Mouse (Mus musculus): ENCODE measurements around the gene Egfem1.

Gene Egfem1

GRCm38 (mm10) chr3:29135176-29136064 lies 53.6 kb downstream of the Egfem1 start:
- no peak for DNase-seq (ENCODE audit: low spot score in 2 of 2)

- no peak for DNase-seq (ENCODE audit: low spot score in 2 of 2)
Observed at GRCm38 (mm10) chr3:29136065-29136955, 54.5 kb downstream of the Egfem1 start.

GRCm38 (mm10) chr3:29168401-29168800 lies 86.6 kb downstream of the Egfem1 start:
- no peak for DNase-seq (ENCODE audit: low spot score in 2 of 2)

GRCm38 (mm10) chr3:29169003-29169402 lies 87.2 kb downstream of the Egfem1 start:
- DNase-seq (ENCODE audit: low spot score in 2 of 2): no peak

- no peak for DNase-seq (ENCODE audit: low spot score in 2 of 2)
Observed at GRCm38 (mm10) chr3:29176991-29177390, 95.2 kb downstream of the Egfem1 start.

- DNase-seq (ENCODE audit: low spot score in 2 of 2): no peak
Observed at GRCm38 (mm10) chr3:29182988-29183387, 101.2 kb downstream of the Egfem1 start.

- no peak for DNase-seq (ENCODE audit: low spot score in 2 of 2)
Observed at GRCm38 (mm10) chr3:29183615-29184198, 101.9 kb downstream of the Egfem1 start.

GRCm38 (mm10) chr3:29184486-29185241 lies 102.8 kb downstream of the Egfem1 start:
- DNase-seq (ENCODE audit: low spot score in 2 of 2): no peak

GRCm38 (mm10) chr3:29190263-29190662 lies 108.4 kb downstream of the Egfem1 start:
- DNase-seq (ENCODE audit: low spot score in 2 of 2): no peak

GRCm38 (mm10) chr3:29197727-29198512 lies 116.1 kb downstream of the Egfem1 start:
- DNase-seq (ENCODE audit: low spot score in 2 of 2): no peak

- no peak for DNase-seq (ENCODE audit: low spot score in 2 of 2)
Observed at GRCm38 (mm10) chr3:29200601-29201000, 118.8 kb downstream of the Egfem1 start.

GRCm38 (mm10) chr3:29202536-29202935 lies 120.7 kb downstream of the Egfem1 start:
- no peak for DNase-seq (ENCODE audit: low spot score in 2 of 2)

GRCm38 (mm10) chr3:29222414-29222813 lies 140.6 kb downstream of the Egfem1 start:
- no peak for DNase-seq (ENCODE audit: low spot score in 2 of 2)

GRCm38 (mm10) chr3:29229712-29230111 lies 147.9 kb downstream of the Egfem1 start:
- DNase-seq (ENCODE audit: low spot score in 2 of 2): no peak

GRCm38 (mm10) chr3:29235477-29235876 lies 153.7 kb downstream of the Egfem1 start:
- DNase-seq (ENCODE audit: low spot score in 2 of 2): no peak

- DNase-seq (ENCODE audit: low spot score in 2 of 2): no peak
Observed at GRCm38 (mm10) chr3:29236517-29236916, 154.7 kb downstream of the Egfem1 start.

GRCm38 (mm10) chr3:29243600-29243999 lies 161.8 kb downstream of the Egfem1 start:
- no peak for DNase-seq (ENCODE audit: low spot score in 2 of 2)

- DNase-seq (ENCODE audit: low spot score in 2 of 2): no peak
Observed at GRCm38 (mm10) chr3:29291633-29292032, 209.8 kb downstream of the Egfem1 start.

- no peak for DNase-seq (ENCODE audit: low spot score in 2 of 2)
Observed at GRCm38 (mm10) chr3:29292251-29292650, 210.4 kb downstream of the Egfem1 start.

- no peak for DNase-seq (ENCODE audit: low spot score in 2 of 2)
Observed at GRCm38 (mm10) chr3:29293230-29293629, 211.4 kb downstream of the Egfem1 start.

All from frontal cortex, postnatal 10 days (tissue).